Mouse (Mus musculus) stomach, embryonic 14.5 days (tissue): Measurements from ENCODE around the gene Cpne1. TPM values are rescaled to one million over a fixed set of nuclear protein-coding genes. Genes with fewer than 3 reads are reported as not detected.

Experiments
- ATAC-seq: fragments of 200-750 bp; cut with Nextera tagmentation; 2 replicates; pipeline ENCODE4 v1.8.0; 2017; ENCODE audit warnings: low read depth, moderate TSS enrichment; ENCODE audit not compliant: insufficient number of reproducible peaks, insufficient read depth, low FRiP score
- H3K27ac ChIP-seq: fragments of 300-500 bp; sonication (generic); 2 replicates; pipeline ENCODE4 v1.5.1; 2014; ENCODE audit warnings: mild to moderate bottlenecking, low read length, moderate library complexity, mixed read lengths
- H3K27me3 ChIP-seq: fragments of 300-500 bp; sonication (generic); 2 replicates; pipeline ENCODE4 v1.6.1; 2014; ENCODE audit warnings: low read length, control low read depth, mixed read lengths; ENCODE audit not compliant: control insufficient read depth, insufficient read depth
- H3K36me3 ChIP-seq: fragments of 300-500 bp; sonication (generic); 2 replicates; pipeline ENCODE4 v1.6.1; 2014; ENCODE audit warnings: mild to moderate bottlenecking, control low read depth, low read length, moderate library complexity, mixed read lengths; ENCODE audit not compliant: control insufficient read depth, insufficient read depth
- H3K4me1 ChIP-seq: fragments of 300-500 bp; sonication (generic); 2 replicates; pipeline ENCODE4 v1.6.1; 2014; ENCODE audit warnings: low read length, control low read depth, mixed read lengths; ENCODE audit not compliant: control insufficient read depth, insufficient read depth
- H3K4me2 ChIP-seq: fragments of 300-500 bp; sonication (generic); replicated peaks from 2 replicates; pipeline ENCODE4 v1.6.1; 2014; ENCODE audit warnings: low read depth, low read length, control low read depth
- H3K4me3 ChIP-seq: fragments of 300-500 bp; sonication (generic); 2 replicates; pipeline ENCODE4 v1.5.1; 2014; ENCODE audit warnings: low read depth, low read length, control low read depth
- H3K9ac ChIP-seq: fragments of 300-500 bp; sonication (generic); replicated peaks from 2 replicates; pipeline ENCODE4 v1.6.1; 2014; ENCODE audit warnings: low read depth, mild to moderate bottlenecking, control low read depth, low read length, moderate library complexity, mixed read lengths
- H3K9me3 ChIP-seq: fragments of 300-500 bp; sonication (generic); 2 replicates; pipeline ENCODE4 v1.6.1; 2016; ENCODE audit warnings: low read depth, low read length, control low read depth; ENCODE audit not compliant: control insufficient read depth
- WGBS: fragments of 180-500 bp; shearing (Covaris S2); extraction: QIAGEN DNeasy Blood & Tissue Kit; methylation state at CpG from one replicate; pipeline ENCODE4 v1.1.7; 2014; 5-methylcytosine and 5-hydroxymethylcytosine counted together
- polyA plus RNA-seq: library from polyadenylated mRNA; unstranded; fragments of >200 nt; fragmentation: Nextera tagmentation; extraction: Ambion mirVana; gene quantifications from 2 replicates; pipeline ENCODE4 v1.2.1, GENCODE M21; 2014

Cpne1 gene
- polyA plus RNA-seq, 1 experiment from 2014 or later, result 60.1 TPM

- no peak for ATAC-seq
- Histone ChIP-seq H3K36me3 (peaks cover 84% of the 10 kb centered on the region), H3K9ac (no peak overlapping the region), H3K27me3 (no peaks in the 10 kb centered on the region), H3K9me3 (no peaks in the 10 kb centered on the region), H3K4me3 (no peak overlapping the region), H3K27ac (no peak overlapping the region), H3K4me2 (no peak overlapping the region), H3K4me1 (no peaks in the 10 kb centered on the region)
- WGBS, result 79% methylated on average over 15 of the region's 15 CpGs
Observed at GRCm38 (mm10) chr2:156073725-156074124, 38.0 kb downstream of the Cpne1 start.

GRCm38 (mm10) chr2:156071236-156071635 is 40.5 kb downstream of the Cpne1 start:
- 94% methylated on average over 10 of the region's 10 CpGs for WGBS
- H3K9ac ChIP-seq, result no peak overlapping the region
- H3K27me3 ChIP-seq, result no peaks in the 10 kb centered on the region
- no peak for ATAC-seq
- H3K9me3 ChIP-seq, result no peaks in the 10 kb centered on the region
- H3K4me1 ChIP-seq, result 0 out of 2 replicates have a peak, but pooled peaks cover under 1% of the 10 kb centered on the region
- H3K4me2 ChIP-seq, result no peak overlapping the region
- peaks cover 61% of the 10 kb centered on the region for H3K36me3 ChIP-seq
- no peak overlapping the region for H3K27ac ChIP-seq
- no peak overlapping the region for H3K4me3 ChIP-seq

GRCm38 (mm10) chr2:156067916-156068315 is 43.8 kb downstream of the Cpne1 start:
- Histone ChIP-seq H3K9ac (no peak overlapping the region), H3K9me3 (no peaks in the 10 kb centered on the region), H3K4me2 (no peak overlapping the region), H3K27ac (no peak overlapping the region), H3K27me3 (no peaks in the 10 kb centered on the region), H3K36me3 (peaks cover 29% of the 10 kb centered on the region), H3K4me1 (0 out of 2 replicates have a peak, but pooled peaks cover 6% of the 10 kb centered on the region), H3K4me3 (no peak overlapping the region)
- 90% methylated on average over 10 of the region's 10 CpGs for WGBS
- ATAC-seq, result no peak

- 30% methylated on average over 10 of the region's 10 CpGs for WGBS
- Histone ChIP-seq H3K4me2 (peak overlapping the region; percentile 94), H3K36me3 (peaks cover 15% of the 10 kb centered on the region), H3K9ac (peak overlapping the region; percentile 71; the same call in 1 of the 2 replicates), H3K4me1 (0 out of 2 replicates have a peak, but pooled peaks cover 6% of the 10 kb centered on the region), H3K27me3 (no peaks in the 10 kb centered on the region), H3K27ac (no peak overlapping the region), H3K9me3 (no peaks in the 10 kb centered on the region), H3K4me3 (peak overlapping the region; percentile 74)
- ATAC-seq, result peak; percentile 3; the same call in 1 of the 2 replicates
Observed at GRCm38 (mm10) chr2:156066126-156066525, 45.6 kb downstream of the Cpne1 start.

- peak; percentile 78; the same call in 1 of the 2 replicates for ATAC-seq
- Histone ChIP-seq H3K27me3 (no peaks in the 10 kb centered on the region), H3K9me3 (no peaks in the 10 kb centered on the region), H3K9ac (peak within 1 kb of the TSS; percentile 71), H3K4me2 (peak within 1 kb of the TSS; percentile 94), H3K36me3 (peaks cover 12% of the 10 kb centered on the region), H3K4me3 (peak within 1 kb of the TSS; percentile 74), H3K27ac (peak within 1 kb of the TSS; percentile 82), H3K4me1 (0 out of 2 replicates have a peak, but pooled peaks cover 6% of the 10 kb centered on the region)
- WGBS, result under 1% methylated on average over 81 of the region's 81 CpGs
Observed at GRCm38 (mm10) chr2:156065099-156066041, 46.4 kb downstream of the Cpne1 start, which contains the start of gene Spag4. TSS of gene Spag4 (plus strand) at chr2:156065175.

GRCm38 (mm10) chr2:156052816-156053215 is 58.9 kb downstream of the Cpne1 start, which contains the start of gene Fer1l4:
TSS of gene Fer1l4 (minus strand) at chr2:156052947.
- Histone ChIP-seq H3K4me2 (no peak within 1 kb of the TSS), H3K9me3 (no peaks in the 10 kb centered on the region), H3K4me1 (no peaks in the 10 kb centered on the region), H3K9ac (no peak within 1 kb of the TSS), H3K27me3 (no peaks in the 10 kb centered on the region), H3K36me3 (no peaks in the 10 kb centered on the region), H3K27ac (no peak within 1 kb of the TSS), H3K4me3 (no peak within 1 kb of the TSS)
- WGBS, result 66% methylated on average over 9 of the region's 9 CpGs
- peak; percentile 49 for ATAC-seq

- Histone ChIP-seq H3K27me3 (no peaks in the 10 kb centered on the region), H3K4me1 (no peaks in the 10 kb centered on the region), H3K36me3 (no peaks in the 10 kb centered on the region), H3K4me2 (peak overlapping the region; percentile 32), H3K27ac (no peak overlapping the region), H3K9ac (no peak overlapping the region), H3K9me3 (no peaks in the 10 kb centered on the region), H3K4me3 (no peak overlapping the region)
- 7% methylated on average over 19 of the region's 19 CpGs for WGBS
- ATAC-seq, result 0 out of 2 replicates have a peak, but pooled peaks have one; percentile 31
Observed at GRCm38 (mm10) chr2:156047929-156048328, 63.8 kb downstream of the Cpne1 start.

GRCm38 (mm10) chr2:156042903-156043302 is 68.9 kb downstream of the Cpne1 start:
- H3K36me3 ChIP-seq, result no peaks in the 10 kb centered on the region
- no peaks in the 10 kb centered on the region for H3K9me3 ChIP-seq
- no peak overlapping the region for H3K4me2 ChIP-seq
- no peak overlapping the region for H3K4me3 ChIP-seq
- no peak overlapping the region for H3K9ac ChIP-seq
- H3K27ac ChIP-seq, result no peak overlapping the region
- 81% methylated on average over 8 of the region's 8 CpGs for WGBS
- no peaks in the 10 kb centered on the region for H3K27me3 ChIP-seq
- no peak for ATAC-seq
- H3K4me1 ChIP-seq, result no peaks in the 10 kb centered on the region
